Mouse (Mus musculus): ENCODE data around the gene Prkcg.
A peak's percentile ranks its signal among the peaks of the same experiment; 100 is the strongest.
"Not testable (repeated sequence)": the region's sequence is repeated elsewhere in the genome, so short reads cannot be mapped to it uniquely, and the experiment has no call there.

Prkcg gene

GRCm38 (mm10) chr7:3288976-3289970 lies at the start of gene Prkcg, which contains the start of gene Myadm:
Gene Prkcg, plus strand, starts transcription at chr7:3289179.
Gene Myadm, plus strand, starts transcription at chr7:3289080.
- DNase-seq: peak; percentile 76 to 81

GRCm38 (mm10) chr7:3239193-3239592 lies 49.8 kb upstream of the Prkcg start:
- no peak for DNase-seq

GRCm38 (mm10) chr7:3260701-3261100 lies 28.3 kb upstream of the Prkcg start:
- no peak for DNase-seq

GRCm38 (mm10) chr7:3261446-3261845 lies 27.5 kb upstream of the Prkcg start:
- DNase-seq: no peak

- peak in 1 of 2 experiments; percentile 35 for DNase-seq
These were observed 26.2 kb upstream of the Prkcg start for GRCm38 (mm10) chr7:3262789-3263188.

GRCm38 (mm10) chr7:3264390-3265022 lies 24.5 kb upstream of the Prkcg start:
- DNase-seq: no peak

GRCm38 (mm10) chr7:3265311-3265710 lies 23.7 kb upstream of the Prkcg start:
- DNase-seq: no peak

- DNase-seq: no peak
These were observed 21.7 kb upstream of the Prkcg start for GRCm38 (mm10) chr7:3267261-3267660.

- DNase-seq: no peak
These were observed 21.1 kb upstream of the Prkcg start for GRCm38 (mm10) chr7:3267888-3268287.

- no peak for DNase-seq
These were observed 20.7 kb upstream of the Prkcg start for GRCm38 (mm10) chr7:3268291-3268690.

GRCm38 (mm10) chr7:3272206-3272605 lies 16.8 kb upstream of the Prkcg start:
- DNase-seq: no peak

- DNase-seq: no peak
These were observed 13.4 kb upstream of the Prkcg start for GRCm38 (mm10) chr7:3275455-3276170.

- not testable (repeated sequence) for DNase-seq
These were observed 12.2 kb upstream of the Prkcg start for GRCm38 (mm10) chr7:3276781-3277180.

- DNase-seq: no peak
These were observed 8.8 kb upstream of the Prkcg start for GRCm38 (mm10) chr7:3280080-3280653.

- no peak for DNase-seq
These were observed 8.3 kb upstream of the Prkcg start for GRCm38 (mm10) chr7:3280654-3281153.

- no peak for DNase-seq
These were observed 7.2 kb upstream of the Prkcg start for GRCm38 (mm10) chr7:3281741-3282140.

- DNase-seq: no peak
These were observed 5.7 kb upstream of the Prkcg start for GRCm38 (mm10) chr7:3283081-3283875.

GRCm38 (mm10) chr7:3284604-3285003 lies 4.4 kb upstream of the Prkcg start:
- DNase-seq: no peak

- no peak for DNase-seq
These were observed 2.9 kb upstream of the Prkcg start for GRCm38 (mm10) chr7:3286036-3286435.

GRCm38 (mm10) chr7:3287186-3287585 lies 1.8 kb upstream of the Prkcg start:
- no peak for DNase-seq

- peak; percentile 94 to 96 for DNase-seq
These were observed 1.5 kb downstream of the Prkcg start for GRCm38 (mm10) chr7:3290257-3291033.
